Mouse (Mus musculus) forebrain, postnatal 0 days (tissue): ENCODE measurements around the gene Vmn1r214. TPM values are rescaled to one million over a fixed set of nuclear protein-coding genes. Genes with fewer than 3 reads are reported as not detected.
A peak's percentile ranks its signal among the peaks of the same experiment; 100 is the strongest.

Experiments used
- ATAC-seq: fragments of 200-750 bp; cut with Nextera tagmentation; 2 replicates; pipeline ENCODE4 v1.8.0; 2017; ENCODE audit warnings: mild to moderate bottlenecking, moderate library complexity
- DNase-seq: peaks from one replicate; pipeline ENCODE4 v3.0.0-alpha.2; 2015
- H3K27ac ChIP-seq: fragments of 300-500 bp; sonication (generic); 2 replicates; pipeline ENCODE4 v1.5.1; 2014; ENCODE audit warnings: low read depth, mild to moderate bottlenecking, antibody characterized with exemption, low read length, moderate library complexity, mixed read lengths
- H3K27me3 ChIP-seq: fragments of 300-500 bp; sonication (generic); 2 replicates; pipeline ENCODE4 v1.6.1; 2014; ENCODE audit warnings: mild to moderate bottlenecking, low read length, mixed read lengths; ENCODE audit not compliant: insufficient read depth
- H3K36me3 ChIP-seq: fragments of 300-500 bp; sonication (generic); 2 replicates; pipeline ENCODE4 v1.6.1; 2014; ENCODE audit warnings: mild to moderate bottlenecking, moderate library complexity; ENCODE audit not compliant: insufficient read depth
- H3K4me1 ChIP-seq: fragments of 300-500 bp; sonication (generic); 2 replicates; pipeline ENCODE4 v1.6.1; 2014; ENCODE audit warnings: antibody characterized with exemption; ENCODE audit not compliant: insufficient read depth
- H3K4me2 ChIP-seq: fragments of 300-500 bp; sonication (generic); 2 replicates; pipeline ENCODE4 v1.6.1; 2014; ENCODE audit warnings: low read depth, mild to moderate bottlenecking, moderate library complexity
- H3K4me3 ChIP-seq: fragments of 300-500 bp; sonication (generic); 2 replicates; pipeline ENCODE4 v1.5.1; 2014; ENCODE audit warnings: low read depth, low read length, mixed read lengths
- H3K9ac ChIP-seq: fragments of 300-500 bp; sonication (generic); 2 replicates; pipeline ENCODE4 v1.6.1; 2014; ENCODE audit warnings: mild to moderate bottlenecking
- H3K9me3 ChIP-seq: fragments of 300-500 bp; sonication (generic); 2 replicates; pipeline ENCODE4 v1.6.1; 2016; ENCODE audit warnings: low read length
- CTCF ChIP-seq: sonication (generic); IDR thresholded peaks from 2 replicates; pipeline ENCODE4 v1.5.1; 2016; ENCODE audit warnings: antibody characterized with exemption, control low read depth, low read depth
- WGBS: fragments of 180-500 bp; shearing (Covaris S2); extraction: QIAGEN DNeasy Blood & Tissue Kit; methylation state at CpG from one replicate; pipeline ENCODE4 v1.1.7; 2014; 5-methylcytosine and 5-hydroxymethylcytosine counted together
- polyA plus RNA-seq: library from polyadenylated mRNA; unstranded; fragments of >200 nt; fragmentation: Nextera tagmentation; extraction: Ambion mirVana; gene quantifications from 2 replicates; pipeline ENCODE4 v1.2.1, GENCODE M21; 2015
- total RNA-seq: library from RNA; depleted of rRNA; stranded (reverse); fragments of >200 nt; gene quantifications from 2 replicates; pipeline ENCODE4 v1.2.3, GENCODE M21; 2014; rRNA removed

Vmn1r214 gene
- total and polyA plus RNA-seq, 2 experiments from 2014 or later: not detected

DNA sequence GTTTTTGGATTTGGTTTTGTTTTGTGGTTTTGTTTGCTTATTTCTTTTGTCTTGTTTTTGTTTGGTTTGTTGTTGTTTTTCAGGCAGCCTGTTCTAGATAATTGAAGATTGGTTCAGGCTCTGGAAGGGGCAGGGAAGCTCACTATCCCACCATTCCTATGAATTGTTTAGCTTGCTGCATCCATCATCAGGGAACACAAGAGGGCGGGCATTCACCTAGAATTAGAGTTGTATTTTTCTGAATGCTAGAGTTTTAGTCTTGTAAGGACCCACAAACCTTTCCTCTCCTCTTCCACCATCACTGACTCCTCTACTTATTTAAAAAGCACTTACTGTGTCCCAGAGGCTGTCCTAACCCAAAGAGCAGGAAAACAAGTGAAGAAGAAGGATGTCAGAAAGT lies 27.6 kb downstream of the Vmn1r214 start:
- no peaks in the 10 kb centered on the region for H3K9me3 ChIP-seq
- H3K36me3 ChIP-seq: no peaks in the 10 kb centered on the region
- no peak overlapping the region for H3K9ac ChIP-seq
- WGBS: 58% methylated on average over 1 of the region's 1 CpGs
- ATAC-seq (no peak), DNase-seq (no peak)
- H3K4me1 ChIP-seq: no peaks in the 10 kb centered on the region
- no peak overlapping the region for H3K4me2 ChIP-seq
- no peak overlapping the region for H3K27ac ChIP-seq
- TF ChIP-seq CTCF: peak; percentile 11; the same call in 1 of the 2 replicates
- H3K4me3 ChIP-seq: no peak overlapping the region
- no peaks in the 10 kb centered on the region for H3K27me3 ChIP-seq

GRCm38 (mm10) chr13:23067725-23068124 lies 37.5 kb downstream of the Vmn1r214 start, which contains the start of gene Vmn1r215:
TSS of gene Vmn1r215 (plus strand) at chr13:23068025.
- no peaks in the 10 kb centered on the region for H3K27me3 ChIP-seq
- H3K4me2 ChIP-seq: no peak within 1 kb of the TSS
- DNase-seq (no peak), ATAC-seq (no peak)
- no peak within 1 kb of the TSS for H3K9ac ChIP-seq
- no peaks in the 10 kb centered on the region for H3K9me3 ChIP-seq
- WGBS: 88% methylated on average over 1 of the region's 1 CpGs
- H3K4me3 ChIP-seq: no peak within 1 kb of the TSS
- no peak within 1 kb of the TSS for H3K27ac ChIP-seq
- H3K36me3 ChIP-seq: no peaks in the 10 kb centered on the region
- no peaks in the 10 kb centered on the region for H3K4me1 ChIP-seq
- no peak for TF ChIP-seq CTCF

DNA sequence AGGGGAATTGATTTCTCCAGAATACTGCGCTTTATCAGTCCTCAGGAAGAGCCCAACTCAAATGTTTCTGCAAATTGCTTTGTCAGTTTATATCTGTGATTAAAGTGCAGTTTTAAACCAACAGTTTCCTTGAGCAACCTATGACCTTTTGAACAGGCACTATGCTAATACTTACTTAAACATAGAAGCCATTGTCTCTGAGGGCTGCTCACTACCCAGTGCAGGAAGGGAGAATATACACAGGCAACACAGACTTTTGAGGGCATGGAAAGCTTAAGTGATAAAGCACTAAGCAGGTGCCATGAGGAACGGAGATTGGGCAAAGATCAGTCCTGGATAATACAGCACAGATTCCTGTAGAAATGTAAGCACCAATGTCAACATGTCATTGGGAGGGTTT lies 39.1 kb downstream of the Vmn1r214 start:
- no peak overlapping the region for H3K4me3 ChIP-seq
- no peak overlapping the region for H3K4me2 ChIP-seq
- no peak for TF ChIP-seq CTCF
- no peak overlapping the region for H3K27ac ChIP-seq
- DNase-seq: no peak
- H3K27me3 ChIP-seq: no peaks in the 10 kb centered on the region
- no peak for ATAC-seq
- WGBS: 96% methylated on average over 2 of the region's 2 CpGs
- H3K4me1 ChIP-seq: no peaks in the 10 kb centered on the region
- no peaks in the 10 kb centered on the region for H3K36me3 ChIP-seq
- H3K9ac ChIP-seq: no peak overlapping the region
- H3K9me3 ChIP-seq: no peaks in the 10 kb centered on the region

Other genes with a start within 250 kb of the Vmn1r214 start
- not detected in 2 replicates for gene Vmn1r209, start 220.7 kb upstream of the Vmn1r214 start, total RNA-seq
- gene Vmn1r209, start 220.7 kb upstream of the Vmn1r214 start, polyA plus RNA-seq: not detected in 2 replicates
- gene Vmn1r210, start 199.1 kb upstream of the Vmn1r214 start, total RNA-seq: not detected in 2 replicates
- gene Vmn1r210, start 199.1 kb upstream of the Vmn1r214 start, polyA plus RNA-seq: not detected in 2 replicates
- not detected in 2 replicates for gene Vmn1r211, start 172.9 kb upstream of the Vmn1r214 start, total RNA-seq
- not detected in 2 replicates for gene Vmn1r211, start 172.9 kb upstream of the Vmn1r214 start, polyA plus RNA-seq
- not detected in 2 replicates for gene Vmn1r212, start 146.2 kb upstream of the Vmn1r214 start, total RNA-seq
- gene Vmn1r212, start 146.2 kb upstream of the Vmn1r214 start, polyA plus RNA-seq: not detected in 2 replicates
- gene Vmn1r213, start 22.8 kb upstream of the Vmn1r214 start, total RNA-seq: not detected in 2 replicates
- not detected in 2 replicates for gene Vmn1r213, start 22.8 kb upstream of the Vmn1r214 start, polyA plus RNA-seq
- not detected in 2 replicates for gene Vmn1r215, start 37.6 kb downstream of the Vmn1r214 start, total RNA-seq
- not detected in 2 replicates for gene Vmn1r215, start 37.6 kb downstream of the Vmn1r214 start, polyA plus RNA-seq
- gene Vmn1r217, start 87.8 kb downstream of the Vmn1r214 start, total RNA-seq: not detected in 2 replicates
- gene Vmn1r217, start 87.8 kb downstream of the Vmn1r214 start, polyA plus RNA-seq: not detected in 2 replicates
- not detected in 2 replicates for gene Vmn1r218, start 102.7 kb downstream of the Vmn1r214 start, total RNA-seq
- gene Vmn1r218, start 102.7 kb downstream of the Vmn1r214 start, polyA plus RNA-seq: not detected in 2 replicates
- gene Vmn1r219, start 128.9 kb downstream of the Vmn1r214 start, total RNA-seq: not detected in 2 replicates
- gene Vmn1r219, start 128.9 kb downstream of the Vmn1r214 start, polyA plus RNA-seq: not detected in 2 replicates
- not detected in 2 replicates for gene Vmn1r220, start 157.6 kb downstream of the Vmn1r214 start, total RNA-seq
- gene Vmn1r220, start 157.6 kb downstream of the Vmn1r214 start, polyA plus RNA-seq: not detected in 2 replicates
- not detected in 2 replicates for gene Vmn1r221, start 183.7 kb downstream of the Vmn1r214 start, total RNA-seq
- gene Vmn1r221, start 183.7 kb downstream of the Vmn1r214 start, polyA plus RNA-seq: not detected in 2 replicates
- not detected in 2 replicates for gene Vmn1r222, start 205.5 kb downstream of the Vmn1r214 start, total RNA-seq
- gene Vmn1r222, start 205.5 kb downstream of the Vmn1r214 start, polyA plus RNA-seq: not detected in 2 replicates
- gene Vmn1r223, start 216.7 kb downstream of the Vmn1r214 start, total RNA-seq: not detected in 2 replicates
- not detected in 2 replicates for gene Vmn1r223, start 216.7 kb downstream of the Vmn1r214 start, polyA plus RNA-seq